Mouse (Mus musculus) embryonic fibroblast, embryonic 13.5 days (primary cell): ENCODE measurements around the gene Lmtk3.

ENCODE experiments used
- CTCF ChIP-seq: IDR thresholded peaks from 2 replicates; pipeline ENCODE4 v1.5.1; 2011; ENCODE audit warnings: mild to moderate bottlenecking, control low read depth, low read length, moderate library complexity, borderline replicate concordance; ENCODE audit not compliant: insufficient read depth
- POLR2A ChIP-seq: IDR thresholded peaks from 2 replicates; pipeline ENCODE4 v1.6.1; 2011; ENCODE audit warnings: low read depth, mild to moderate bottlenecking, control low read depth, low read length, moderate library complexity

GRCm38 (mm10) chr7:45812921-45813320 lies 29.4 kb downstream of the Lmtk3 start:
- no peak for TF ChIP-seq CTCF
- no peak for TF ChIP-seq POLR2A
